Mouse (Mus musculus) liver, postnatal 0 days (tissue): ENCODE measurements at regions not wholly inside any gene's neighbourhood (a gene's known extent, or its start where the extent isn't known, plus 50 kb on each side); places are given as distances from the start of the nearest gene placed in this dataset.

ENCODE experiments used
- CTCF ChIP-seq: sonication (generic); IDR thresholded peaks from 2 replicates; pipeline ENCODE4 v1.5.1; 2016; ENCODE audit warnings: antibody characterized with exemption, low read depth
- EP300 ChIP-seq: IDR thresholded peaks from 2 replicates; pipeline ENCODE4 v1.6.1; 2016; ENCODE audit warnings: antibody characterized with exemption, low read depth, mild to moderate bottlenecking

DNA sequence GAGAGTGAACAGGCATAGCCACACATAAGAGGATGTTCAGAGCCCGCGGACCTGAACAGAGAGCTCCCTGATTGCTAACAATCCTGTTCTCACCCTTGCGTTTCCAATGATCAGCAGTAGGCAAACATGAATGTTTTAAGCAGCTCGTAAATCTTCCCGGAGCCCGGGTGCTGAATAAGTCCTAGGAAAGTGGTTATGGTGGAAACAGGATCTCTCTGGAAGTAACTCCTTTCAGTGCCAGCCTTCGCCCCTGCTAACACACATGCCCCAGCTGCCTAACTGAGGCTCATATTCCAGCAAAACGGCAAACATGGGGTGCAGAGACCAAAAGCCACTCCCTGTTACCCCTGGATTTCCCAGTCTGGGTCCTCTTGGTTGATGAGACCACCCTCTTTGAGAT lies 135.5 kb upstream of the Spag17 start:
- TF ChIP-seq CTCF (no peak), EP300 (no peak)
